Mouse (Mus musculus) ES-E14 (cell line): ENCODE data around the gene Pabpc4.

Experiments used
- CHD2 ChIP-seq: IDR thresholded peaks from 2 replicates; pipeline ENCODE4 v1.6.1; 2014; ENCODE audit warnings: mild to moderate bottlenecking, low read depth, low read length, inconsistent platforms
- HCFC1 ChIP-seq: IDR thresholded peaks from 2 replicates; pipeline ENCODE4 v1.6.1; 2012; ENCODE audit warnings: low read length, inconsistent platforms, borderline replicate concordance; ENCODE audit not compliant: insufficient read depth
- MAFK ChIP-seq: IDR thresholded peaks from 2 replicates; pipeline ENCODE4 v1.6.1; 2014; ENCODE audit warnings: mild to moderate bottlenecking, low read depth, low read length, inconsistent platforms; ENCODE audit not compliant: insufficient read depth
- ZC3H11A ChIP-seq: IDR thresholded peaks from 2 replicates; pipeline ENCODE4 v1.6.1; 2012; ENCODE audit warnings: low read depth, mild to moderate bottlenecking, inconsistent platforms, low read length, borderline replicate concordance
- ZNF384 ChIP-seq: IDR thresholded peaks from 2 replicates; pipeline ENCODE4 v1.6.1; 2012; ENCODE audit warnings: low read depth, low read length, inconsistent platforms

DNA sequence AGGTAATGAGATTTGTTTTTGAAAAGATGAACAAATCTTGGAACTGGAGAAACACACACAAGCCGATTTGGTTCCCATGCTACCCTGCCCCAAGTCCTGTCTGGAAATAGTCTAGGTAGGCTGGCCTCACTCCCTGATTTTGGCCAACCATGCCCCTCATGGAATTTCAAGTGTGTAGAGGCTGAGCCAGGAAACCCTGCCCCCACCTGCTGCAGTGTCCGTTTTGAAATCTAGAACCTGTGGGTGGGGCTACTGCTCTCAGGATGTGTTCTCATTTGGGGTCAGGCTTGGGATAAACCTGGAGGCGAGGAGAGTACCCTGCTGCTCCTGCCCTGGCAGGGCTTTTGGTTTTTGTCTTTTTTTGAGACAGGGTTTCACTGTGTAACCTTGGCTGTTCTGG is 46.1 kb downstream of the Pabpc4 start:
- no peak for TF ChIP-seq HCFC1
- TF ChIP-seq MAFK, result no peak
- no peak for TF ChIP-seq CHD2
- no peak for TF ChIP-seq ZNF384
- TF ChIP-seq ZC3H11A, result no peak
